Mouse (Mus musculus) Muller cell, postnatal 12 days (primary cell): ENCODE measurements around the gene Rerg.
A peak's percentile ranks its signal among the peaks of the same experiment; 100 is the strongest.

Source experiments
- DNase-seq: peaks from one replicate; pipeline ENCODE4 v3.0.0-alpha.2; 2015; ENCODE audit errors: inconsistent ontology term

The Rerg gene

GRCm38 (mm10) chr6:137131794-137132193, 38.5 kb downstream of the Rerg start:
- no peak for DNase-seq

DNA sequence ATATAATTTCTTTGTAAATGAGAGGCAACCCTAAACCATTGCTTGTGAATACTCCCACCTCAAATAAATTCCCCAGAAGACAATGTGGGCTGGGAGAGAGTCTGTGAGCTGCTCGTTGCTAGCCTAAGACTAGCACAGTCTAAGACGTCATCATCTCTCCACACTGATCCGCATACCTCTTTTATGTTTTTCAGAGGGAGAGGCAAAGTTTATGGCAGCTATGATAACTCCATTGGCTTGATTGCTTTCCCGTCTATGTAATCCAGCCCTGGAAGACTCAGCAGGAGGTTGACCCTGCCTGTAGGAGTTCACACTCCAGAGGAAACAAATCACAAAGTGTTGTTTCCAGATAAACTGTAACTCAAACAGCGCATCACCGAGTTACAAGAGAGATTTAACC, 38.9 kb downstream of the Rerg start:
- DNase-seq, result no peak

DNA sequence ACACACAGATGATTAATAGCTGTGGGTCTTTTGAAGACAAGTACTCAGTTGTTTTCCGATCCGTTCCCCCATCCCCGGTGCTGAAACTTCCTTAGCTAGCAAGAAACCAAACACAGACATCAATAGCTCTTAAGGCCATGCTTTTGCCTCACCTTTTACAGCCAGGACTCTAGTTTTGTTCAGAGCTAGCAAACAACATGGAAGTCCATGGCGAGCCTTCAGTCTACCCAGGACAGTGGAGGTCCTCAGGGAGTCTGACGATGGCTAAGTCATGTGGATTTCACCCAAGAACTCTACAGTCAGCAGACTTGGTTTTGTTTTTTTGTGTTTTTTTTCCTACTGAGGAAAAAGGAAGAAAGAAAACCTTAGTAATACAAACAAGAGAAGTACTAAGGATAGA, 43.4 kb downstream of the Rerg start:
- DNase-seq, result no peak

DNA sequence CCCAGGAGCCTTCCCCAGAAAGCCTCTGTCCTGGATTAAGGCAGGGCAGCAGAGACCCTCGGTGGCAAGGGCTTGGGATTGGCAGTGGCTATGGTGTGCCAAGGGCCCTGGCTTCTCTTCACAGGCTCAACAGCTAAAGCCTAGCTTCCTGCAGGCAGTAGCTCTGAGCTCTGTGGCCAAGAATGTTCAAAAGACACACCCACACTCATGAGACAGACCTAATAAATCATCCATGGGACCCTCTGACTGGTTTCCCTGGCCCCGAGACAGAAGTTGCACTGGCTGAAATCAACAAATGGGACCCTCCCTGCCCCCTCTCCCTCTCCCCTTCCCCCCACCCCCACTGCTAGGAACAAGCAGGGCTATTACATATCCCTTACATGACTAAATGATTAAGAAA, 44.1 kb downstream of the Rerg start:
- DNase-seq, result no peak

DNA sequence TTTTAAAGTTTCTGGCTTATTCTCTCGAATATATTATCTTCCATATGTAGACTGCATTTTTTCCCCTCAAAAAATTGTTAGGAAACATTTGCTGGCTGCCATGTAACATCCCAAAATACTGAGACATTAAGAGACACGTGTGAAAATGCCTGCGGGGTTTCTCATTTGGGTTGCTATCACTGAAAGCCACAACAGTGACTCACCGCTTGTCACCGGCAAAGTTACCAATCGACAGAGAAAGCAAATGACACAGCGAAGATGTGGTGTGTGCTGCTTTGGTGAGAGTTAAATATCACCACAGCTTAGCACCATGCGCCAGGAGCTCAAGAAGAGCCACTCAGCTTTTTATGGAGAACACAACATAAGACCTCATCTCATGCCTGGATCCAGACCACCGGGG, 44.9 kb downstream of the Rerg start:
- peak; percentile 64 for DNase-seq

GRCm38 (mm10) chr6:137125006-137125405, 45.3 kb downstream of the Rerg start:
- DNase-seq, result no peak

DNA sequence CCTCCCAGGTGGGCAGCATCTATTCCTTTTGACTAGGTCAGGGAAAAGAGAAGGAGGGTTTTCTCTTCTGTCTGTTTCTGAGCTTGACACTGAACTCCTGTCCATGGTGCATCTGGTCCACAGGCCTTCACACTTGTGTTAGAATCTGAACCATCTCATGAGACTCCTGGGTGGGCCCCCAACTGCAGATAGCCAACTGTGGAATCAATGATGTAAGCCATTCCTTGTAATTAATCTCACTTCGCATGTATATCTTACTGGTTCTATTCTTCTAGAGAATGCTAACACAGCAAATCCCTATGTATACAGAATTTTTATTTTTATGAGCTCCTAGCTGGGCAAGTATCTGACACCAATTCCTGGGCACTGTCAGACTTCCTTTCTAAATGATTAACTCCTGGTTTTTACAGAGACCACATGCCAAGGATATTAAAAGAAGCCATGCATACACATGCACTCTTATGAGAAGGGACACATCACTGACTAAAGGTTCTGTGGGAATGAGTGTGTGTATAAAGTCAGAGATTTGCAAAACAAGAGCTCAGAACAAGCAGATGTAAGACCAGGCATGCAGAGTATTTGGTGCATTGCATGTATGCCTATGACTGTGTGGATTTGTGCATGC, 53.3 kb downstream of the Rerg start:
- DNase-seq, result no peak

DNA sequence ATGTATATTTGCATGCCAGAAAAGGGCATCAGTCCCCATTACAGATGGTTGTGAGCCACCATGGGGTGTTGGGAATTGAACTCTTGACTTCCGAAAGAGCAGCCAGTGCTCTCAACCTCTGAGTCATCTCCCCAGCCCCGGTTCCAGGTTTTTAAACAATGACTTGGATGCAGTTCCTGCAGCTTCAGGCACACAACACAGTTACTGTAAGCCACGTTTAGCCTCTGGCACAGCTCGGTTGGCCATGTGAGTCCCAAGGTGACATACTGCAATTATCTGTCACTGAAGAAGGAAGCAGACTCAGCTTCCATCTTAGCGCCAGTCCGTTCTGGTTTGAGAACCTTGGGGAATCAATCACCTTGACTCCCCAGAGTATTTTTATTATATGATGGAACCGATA, 55.4 kb downstream of the Rerg start:
- DNase-seq, result no peak

DNA sequence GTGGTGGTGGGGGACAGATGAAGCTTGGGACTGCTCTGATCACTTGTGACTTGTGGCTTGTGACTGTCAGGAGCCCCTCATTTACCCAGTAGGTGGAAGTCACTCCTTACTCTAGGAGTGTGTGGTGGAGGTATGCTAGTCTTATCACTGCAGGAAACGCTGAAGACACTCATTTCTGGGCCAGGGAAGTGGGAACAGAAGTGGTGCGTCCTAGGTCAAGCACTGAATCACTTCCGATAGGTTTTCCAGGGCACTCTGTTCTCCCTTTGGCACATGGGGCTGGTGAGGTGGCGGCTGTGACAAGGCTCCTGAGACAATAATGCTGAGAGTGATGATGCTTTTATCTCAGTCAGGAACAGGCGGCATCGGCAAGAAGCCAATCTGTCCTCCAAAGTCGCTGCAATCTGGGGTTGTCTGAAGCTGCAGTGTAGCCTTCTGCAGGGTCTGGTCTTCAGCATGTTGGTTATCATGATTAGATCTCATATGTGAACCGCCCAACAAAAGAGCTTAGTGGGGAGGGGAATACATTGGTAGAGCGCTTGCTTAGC, 59.0 kb downstream of the Rerg start:
- no peak for DNase-seq

DNA sequence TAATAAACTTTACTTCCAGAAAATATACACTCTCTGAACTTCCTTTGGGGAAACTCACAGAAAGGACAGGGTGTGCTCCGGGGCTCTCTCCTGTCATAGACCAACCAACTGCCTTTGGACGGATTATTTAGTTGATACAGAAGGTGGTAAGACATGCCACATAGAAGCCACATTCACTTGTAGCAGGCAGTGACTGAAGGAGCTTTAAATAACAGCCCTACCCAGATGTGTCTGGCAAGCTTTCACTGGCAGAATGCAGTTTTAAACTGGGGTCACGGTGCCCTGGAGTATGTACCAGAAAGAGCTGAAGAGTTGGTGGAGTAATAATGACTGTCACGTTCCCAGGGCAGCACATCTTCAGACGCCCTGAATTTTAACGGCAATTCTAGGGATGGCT, 59.5 kb downstream of the Rerg start:
- DNase-seq, result no peak

- no peak for DNase-seq
These were observed 60.2 kb downstream of the Rerg start for GRCm38 (mm10) chr6:137109811-137110777.

DNA sequence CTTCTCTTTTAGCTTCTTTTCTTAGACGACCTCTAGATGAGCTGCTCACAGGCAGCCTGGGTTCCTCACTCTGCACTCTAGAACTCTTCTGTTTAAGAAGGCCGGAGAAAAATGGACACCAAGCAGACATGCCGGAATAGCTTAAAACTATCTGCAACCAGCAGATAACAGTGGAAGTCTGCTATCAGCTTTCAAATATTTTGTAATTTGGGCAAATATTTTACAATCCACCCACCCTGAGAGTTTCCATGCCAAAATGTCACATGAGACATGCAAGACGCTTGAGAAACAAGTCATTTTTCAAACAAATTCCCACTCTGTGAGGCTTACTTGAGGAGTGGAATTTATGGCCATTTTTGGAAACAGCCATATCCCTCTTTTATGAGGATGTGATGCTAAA, 65.0 kb downstream of the Rerg start:
- no peak for DNase-seq

- DNase-seq, result no peak
These were observed 67.6 kb downstream of the Rerg start for GRCm38 (mm10) chr6:137102662-137103179.

DNA sequence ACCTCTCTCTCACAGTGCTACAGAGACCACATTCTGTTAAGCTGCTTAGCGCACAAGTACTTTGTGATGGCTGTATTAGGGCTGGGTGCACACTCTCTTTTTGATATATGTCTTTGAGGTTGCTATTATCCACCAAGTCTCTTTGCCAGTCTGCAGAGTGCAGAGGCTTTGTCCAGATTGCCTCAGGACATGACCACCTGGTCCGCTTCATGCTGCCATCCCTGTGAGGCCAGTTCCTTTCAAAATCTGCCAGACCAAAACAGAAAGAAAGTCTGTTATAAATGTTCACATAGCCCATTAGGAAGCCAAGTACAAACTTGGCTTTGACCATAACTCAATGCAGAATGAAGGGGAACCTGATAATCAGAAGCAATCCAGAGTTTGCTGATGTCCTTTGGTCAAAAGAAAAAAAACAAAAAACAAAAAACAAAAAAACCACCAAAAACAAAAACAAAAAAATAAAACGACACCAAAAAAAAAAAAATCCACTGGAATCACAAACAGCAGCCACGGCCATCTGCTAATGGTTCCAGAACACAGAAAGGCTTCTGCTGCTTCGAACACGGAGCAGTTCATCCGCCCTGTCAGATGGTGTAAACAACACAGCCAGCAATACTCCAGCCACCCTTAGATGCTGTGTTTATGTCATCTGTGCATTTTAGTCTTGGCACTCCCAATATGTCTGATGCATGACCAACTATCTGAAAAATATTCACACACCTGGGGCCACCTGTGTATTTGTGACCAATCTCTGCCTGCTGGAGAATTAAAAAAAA, 68.2 kb downstream of the Rerg start:
- DNase-seq, result no peak

DNA sequence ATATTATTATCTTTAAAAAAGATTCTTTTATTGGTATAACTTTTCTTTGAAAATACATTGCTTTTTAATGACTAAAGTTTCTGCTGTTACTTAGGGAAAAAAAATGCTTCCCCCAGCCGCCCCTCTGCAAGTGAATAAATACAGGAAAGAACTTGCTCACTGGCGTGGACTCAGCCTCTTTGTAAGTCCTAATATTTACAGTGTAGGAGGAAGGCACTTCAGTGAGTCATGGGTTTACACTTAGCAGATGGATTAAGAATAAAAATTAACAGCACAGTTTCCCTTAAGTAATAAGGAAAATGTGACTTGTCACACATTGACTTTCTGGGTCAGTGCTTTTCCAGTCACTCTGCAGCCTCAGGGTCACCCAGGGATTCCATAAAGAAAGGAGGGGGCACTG, 70.0 kb downstream of the Rerg start:
- peak; percentile 3 for DNase-seq

DNA sequence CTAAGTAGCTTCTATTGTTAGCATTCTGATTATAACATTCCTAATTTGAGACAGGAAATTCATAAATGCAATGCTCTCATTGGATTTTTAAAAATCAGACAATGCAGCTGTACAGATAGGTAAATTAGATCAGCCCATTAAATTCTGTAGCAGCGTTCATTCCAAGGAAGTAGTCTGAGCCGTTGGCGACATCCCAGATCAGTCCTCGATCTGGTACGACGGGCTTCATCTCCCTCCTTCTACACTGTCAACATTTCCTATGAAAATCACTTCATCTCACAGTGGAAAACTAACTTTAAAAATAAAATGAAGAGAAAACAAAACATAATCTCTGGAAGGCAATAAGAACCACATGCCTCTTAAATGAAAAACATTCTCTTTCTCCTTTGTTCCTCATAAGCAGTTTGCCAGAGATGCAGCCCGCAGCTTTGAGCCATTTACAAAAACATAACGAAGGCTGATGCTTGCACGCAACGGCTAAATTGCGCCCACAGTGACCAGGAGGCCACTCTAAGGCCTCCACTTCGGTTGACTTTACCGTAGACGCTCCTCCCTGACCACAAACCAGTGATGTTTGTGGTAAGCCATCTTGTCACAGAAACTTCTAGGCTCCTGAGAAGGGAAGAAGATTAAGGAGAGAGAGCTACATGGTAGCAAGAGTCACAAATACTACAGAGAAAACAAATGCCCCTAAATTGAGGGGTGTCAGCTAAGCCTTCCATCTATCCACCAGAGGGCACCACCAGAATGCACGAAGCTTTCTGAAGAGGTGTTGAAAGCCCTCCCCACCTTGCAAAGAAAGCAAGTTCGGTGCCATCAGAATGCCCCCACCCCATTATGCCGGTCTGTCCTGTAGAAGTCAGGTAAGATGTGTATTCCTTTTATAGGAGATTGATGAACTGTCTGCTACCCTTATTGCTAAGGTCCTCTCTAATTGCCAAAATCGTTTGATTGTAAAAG, 71.8 kb downstream of the Rerg start:
- peak; percentile 26 for DNase-seq

GRCm38 (mm10) chr6:137094475-137094874, 75.8 kb downstream of the Rerg start:
- DNase-seq, result no peak

- DNase-seq, result no peak
These were observed 81.8 kb downstream of the Rerg start for GRCm38 (mm10) chr6:137088469-137088868.

DNA sequence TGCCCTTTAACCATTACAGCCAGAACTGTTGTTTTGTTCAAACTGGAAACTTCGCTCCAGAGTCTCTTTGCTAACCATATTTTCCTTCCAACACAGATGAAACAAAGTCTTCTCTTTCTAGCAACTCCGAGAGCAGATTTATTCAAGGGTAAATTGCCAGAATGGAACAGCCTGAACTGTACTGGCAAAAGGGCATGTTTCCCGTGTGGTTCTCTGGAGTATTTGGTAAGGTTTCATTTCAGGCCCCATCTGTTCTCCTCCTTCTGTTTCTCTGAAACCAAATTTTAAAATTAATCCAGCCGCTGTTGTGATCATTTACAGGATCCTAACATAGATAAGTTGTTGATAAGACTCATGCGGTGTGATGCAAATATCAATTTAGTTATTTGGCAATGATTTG, 82.3 kb downstream of the Rerg start:
- no peak for DNase-seq

- DNase-seq, result no peak
These were observed 82.8 kb downstream of the Rerg start for GRCm38 (mm10) chr6:137087470-137087869.

DNA sequence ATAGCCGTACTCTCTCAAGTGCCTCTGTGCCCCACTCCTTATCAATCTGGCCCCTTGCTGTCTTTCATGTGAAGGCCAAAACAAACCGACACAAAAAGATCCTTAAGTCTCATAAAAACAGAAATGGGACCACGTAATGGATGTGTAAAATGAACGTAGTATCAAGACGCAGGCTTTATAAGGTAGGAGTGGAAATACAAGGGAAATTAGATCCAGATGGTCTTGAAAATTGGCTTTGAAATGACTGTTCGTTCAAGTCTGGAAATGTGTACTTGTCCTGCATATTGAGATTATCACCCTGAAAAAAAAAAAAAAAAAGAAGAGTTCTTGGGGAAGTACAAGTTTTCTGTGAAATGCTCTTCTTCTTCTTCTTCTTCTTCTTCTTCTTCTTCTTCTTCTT, 90.6 kb downstream of the Rerg start:
- no peak for DNase-seq
